Mouse (Mus musculus) brain, embryonic 14.5 days (tissue): ENCODE results near the gene Arrdc5. TPM values are rescaled to one million over a fixed set of nuclear protein-coding genes. Genes with fewer than 3 reads are reported as not detected.

Experiments used
- DNase-seq: peaks from one replicate; pipeline ENCODE4 v3.0.0-alpha.2; 2011; ENCODE audit warnings: low read depth
- CTCF ChIP-seq: fragments of 200-500 bp; IDR thresholded peaks from 2 replicates; pipeline ENCODE4 v1.5.1; 2012; ENCODE audit warnings: inconsistent platforms, mild to moderate bottlenecking, moderate library complexity, borderline replicate concordance; ENCODE audit not compliant: insufficient read depth, insufficient read length; ENCODE audit errors: extremely low read depth
- POLR2A ChIP-seq: fragments of 200-500 bp; IDR thresholded peaks from 2 replicates; pipeline ENCODE4 v1.6.1; 2012; ENCODE audit warnings: mild to moderate bottlenecking, inconsistent platforms, borderline replicate concordance; ENCODE audit not compliant: poor library complexity, insufficient read depth, insufficient read length, severe bottlenecking; ENCODE audit errors: extremely low read depth
- polyA plus RNA-seq: library from polyadenylated mRNA; depleted of rRNA; stranded (reverse); fragments of >200 nt; gene quantifications from 2 replicates; pipeline ENCODE4 v1.2.3, GENCODE M21; 2012

Arrdc5 gene
- polyA plus RNA-seq, 1 experiment, result not detected

DNA sequence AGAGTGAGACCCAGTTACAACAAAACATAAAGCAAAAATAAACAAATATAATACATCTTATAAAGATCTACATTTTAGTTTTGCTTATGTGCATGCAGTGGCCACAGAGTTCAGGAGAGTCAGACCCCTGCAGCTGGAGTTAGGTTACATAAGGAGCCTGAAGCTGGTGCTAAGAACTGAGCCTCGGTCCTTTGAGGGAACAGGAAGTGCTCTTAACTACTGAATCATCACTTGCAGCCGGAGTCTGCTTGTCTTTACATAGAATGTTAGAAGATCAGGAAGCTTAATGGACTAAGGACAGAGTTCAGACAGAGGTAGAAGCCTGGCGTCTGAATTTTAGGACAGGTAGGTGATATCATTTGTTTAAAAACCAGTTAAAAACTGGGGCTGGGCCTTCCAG lies 11.2 kb downstream of the Arrdc5 start:
- DNase-seq, result no peak
- TF ChIP-seq CTCF, result no peak
- no peak for TF ChIP-seq POLR2A

GRCm38 (mm10) chr17:56287830-56288229 lies 12.3 kb downstream of the Arrdc5 start:
- peak; percentile 22 for DNase-seq

GRCm38 (mm10) chr17:56285995-56286394 lies 14.1 kb downstream of the Arrdc5 start:
- no peak for TF ChIP-seq CTCF
- TF ChIP-seq POLR2A, result no peak
- no peak for DNase-seq

More at GRCm38 (mm10) chr17:56287830-56288229, 12.3 kb downstream of the Arrdc5 start:
- TF ChIP-seq CTCF (no peak), POLR2A (no peak)

- TF ChIP-seq CTCF (no peak), POLR2A (no peak)
- DNase-seq, result no peak
These were observed 16.8 kb downstream of the Arrdc5 start for GRCm38 (mm10) chr17:56283316-56283715.

GRCm38 (mm10) chr17:56282802-56283201 lies 17.3 kb downstream of the Arrdc5 start:
- DNase-seq, result no peak
- TF ChIP-seq CTCF (no peak), POLR2A (no peak)

GRCm38 (mm10) chr17:56281193-56281592 lies 18.9 kb downstream of the Arrdc5 start:
- no peak for DNase-seq
- TF ChIP-seq POLR2A, result no peak
- no peak for TF ChIP-seq CTCF

DNA sequence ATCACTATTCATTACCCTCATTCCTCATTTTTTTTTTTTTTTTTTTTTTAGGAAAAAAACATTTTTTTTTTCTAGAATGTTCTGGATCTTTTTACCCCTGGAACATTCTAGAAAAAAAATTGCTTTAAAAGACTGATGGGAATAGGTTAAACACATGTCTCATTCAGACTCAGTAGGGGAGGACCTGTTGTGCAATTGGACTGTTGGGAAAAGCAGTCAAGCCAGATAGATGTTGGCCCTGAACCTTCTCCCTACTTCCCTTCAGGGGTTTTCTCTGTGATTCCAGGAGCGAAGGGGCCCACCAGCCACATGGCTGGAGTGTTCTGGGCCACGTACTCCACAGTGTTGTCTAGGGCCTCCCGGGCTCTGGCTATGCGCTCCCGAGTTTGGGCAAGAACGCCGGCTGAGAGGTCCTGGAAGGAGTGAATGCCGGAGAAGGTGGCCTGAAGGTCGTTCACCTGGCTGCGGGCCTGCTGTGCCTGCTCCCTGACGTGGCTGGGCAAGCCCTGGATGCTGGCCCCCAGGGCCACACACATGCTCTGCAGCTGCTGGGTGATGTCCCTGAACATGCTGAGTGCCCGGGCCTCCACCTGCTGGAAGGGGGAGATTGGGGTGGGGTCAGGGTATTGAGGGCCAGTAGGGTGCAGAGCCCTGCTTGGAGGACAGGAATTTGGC lies 20.5 kb downstream of the Arrdc5 start:
- no peak for DNase-seq
- TF ChIP-seq POLR2A (no peak), CTCF (no peak)

- TF ChIP-seq CTCF, result no peak
- no peak for TF ChIP-seq POLR2A
- DNase-seq, result no peak
These were observed 21.7 kb downstream of the Arrdc5 start for GRCm38 (mm10) chr17:56278340-56278739.

DNA sequence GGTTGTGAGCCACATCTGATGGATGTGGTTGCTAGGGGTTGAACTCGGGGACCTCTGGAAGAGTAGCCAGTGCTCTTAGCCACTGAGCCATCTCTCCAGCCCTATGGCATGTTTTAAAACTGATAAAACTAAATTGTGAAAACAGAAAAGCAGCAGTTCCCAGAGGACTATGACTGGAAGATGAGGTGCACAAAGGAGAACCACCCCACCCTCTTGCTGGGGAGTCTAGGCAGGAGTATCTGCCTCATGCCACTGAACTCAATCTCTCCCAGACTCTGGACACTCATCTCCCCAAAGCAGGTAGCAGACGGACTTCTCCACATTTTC lies 22.6 kb downstream of the Arrdc5 start:
- TF ChIP-seq CTCF (no peak), POLR2A (no peak)

GRCm38 (mm10) chr17:56276643-56277566 lies 23.2 kb downstream of the Arrdc5 start, which contains the start of gene Ticam1:
Gene Ticam1 (minus strand): TSS chr17:56276786.
- TF ChIP-seq CTCF, result peak; percentile 18; the same call in 1 of the 2 replicates
- no peak for TF ChIP-seq POLR2A
- DNase-seq, result peak; percentile 94

More for the DNA sequence above, 22.6 kb downstream of the Arrdc5 start:
- no peak for DNase-seq

DNA sequence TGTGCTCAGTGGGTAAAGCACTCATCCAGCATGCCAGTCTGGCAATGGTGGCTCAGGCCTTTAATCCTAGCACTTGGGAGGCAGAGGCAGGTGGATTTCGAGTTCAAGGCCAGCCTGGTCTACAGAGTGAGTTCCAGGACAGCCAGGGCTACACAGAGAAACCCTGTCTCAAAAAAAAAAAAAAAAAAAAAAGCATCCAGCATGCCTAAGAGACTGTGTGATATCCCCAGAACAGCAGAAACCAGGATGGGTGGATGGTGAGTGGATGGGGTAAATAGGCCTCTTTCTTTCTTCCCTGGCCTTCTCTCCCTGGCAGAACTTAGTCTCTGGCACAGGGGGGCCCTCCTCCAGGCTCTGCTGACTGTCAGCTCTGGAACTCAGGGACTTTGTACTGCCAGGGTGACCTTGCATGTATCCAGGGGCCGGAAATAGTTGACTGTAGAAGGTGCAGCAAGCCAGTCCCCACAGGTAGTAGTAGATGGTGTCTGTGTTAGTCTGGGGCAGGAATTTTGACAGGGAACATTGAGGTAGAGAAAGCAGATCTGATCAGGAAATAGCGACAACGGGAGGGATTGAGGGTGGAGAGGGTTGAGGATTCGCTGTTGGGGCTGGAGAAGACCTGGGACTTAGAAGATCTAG lies 24.1 kb downstream of the Arrdc5 start:
- no peak for DNase-seq
- TF ChIP-seq POLR2A (no peak), CTCF (no peak)

GRCm38 (mm10) chr17:56273986-56274385 lies 26.1 kb downstream of the Arrdc5 start:
- TF ChIP-seq CTCF (no peak), POLR2A (no peak)
- no peak for DNase-seq

DNA sequence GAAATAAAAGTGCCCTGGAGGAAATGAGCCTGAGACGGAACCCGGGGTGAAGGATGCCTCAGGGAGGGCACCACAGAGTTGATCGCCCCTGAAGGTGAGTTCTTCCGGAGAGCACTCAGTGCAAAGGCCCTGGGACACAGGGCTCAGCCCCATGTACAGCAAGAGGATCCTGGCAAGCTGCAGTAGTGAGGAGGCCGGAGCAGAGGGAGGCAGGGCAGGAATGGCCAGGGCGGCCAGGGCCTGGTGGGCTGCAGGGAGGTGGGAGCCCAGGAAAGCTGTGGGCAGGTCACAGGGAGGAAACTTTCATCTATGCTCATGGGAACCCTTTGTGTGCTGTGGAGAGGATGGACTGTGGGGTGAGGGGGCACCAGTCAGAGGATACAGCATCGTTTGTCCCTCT lies 26.6 kb downstream of the Arrdc5 start:
- TF ChIP-seq CTCF, result no peak
- no peak for TF ChIP-seq POLR2A
- no peak for DNase-seq
